Mouse (Mus musculus) adrenal gland, postnatal 4 days (tissue): ENCODE measurements around the gene Glod5. TPM values are rescaled to one million over a fixed set of nuclear protein-coding genes. Genes with fewer than 3 reads are reported as not detected.

Source experiments
- DNase-seq, 2 experiments: peaks; one replicate each; pipeline ENCODE4 v3.0.0; 2021 to 2022; ENCODE audit warnings: low spot score in 2 of 2, mixed read lengths in 2 of 2
- total RNA-seq, 2 experiments: library from RNA; stranded (reverse); gene quantifications; 2 replicates each; pipeline ENCODE4 v1.2.3; 2021

Gene Glod5
- total RNA-seq, 2 experiments from 2014 or later: 1.1 TPM; not detected in 1

GRCm38 (mm10) chrX:7968899-7969298, 49.4 kb downstream of the Glod5 start:
- DNase-seq: no peak

GRCm38 (mm10) chrX:7968226-7968625, 50.1 kb downstream of the Glod5 start:
- no peak for DNase-seq

GRCm38 (mm10) chrX:7967596-7968201, 50.6 kb downstream of the Glod5 start:
- DNase-seq: no peak

- DNase-seq: no peak
These were observed 52.1 kb downstream of the Glod5 start for GRCm38 (mm10) chrX:7966161-7966560.

- DNase-seq: no peak
These were observed 54.3 kb downstream of the Glod5 start for GRCm38 (mm10) chrX:7963829-7964626.

GRCm38 (mm10) chrX:7958868-7959267, 59.4 kb downstream of the Glod5 start:
- no peak for DNase-seq

Other genes starting within 250 kb of the Glod5 start
- gene Gripap1, start 228.7 kb downstream of the Glod5 start, total RNA-seq: 10 to 100 TPM; 52.0 to 64.8 TPM
- gene Kcnd1, start 196.2 kb downstream of the Glod5 start, total RNA-seq: 1 to 10 TPM; 2.2 to 3.6 TPM
- gene Otud5, start 177.1 kb downstream of the Glod5 start, total RNA-seq: 10 to 100 TPM; 73.4 to 86.3 TPM
- gene Pim2, start 140.2 kb downstream of the Glod5 start, total RNA-seq: 1 to 10 TPM; 8.1 to 9.5 TPM
- 10 to 100 TPM; 38.7 to 42.9 TPM for gene Slc35a2, start 134.5 kb downstream of the Glod5 start, total RNA-seq
- gene Pqbp1, start 119.2 kb downstream of the Glod5 start, total RNA-seq: 100 to 1,000 TPM; 108 to 111 TPM
- gene Timm17b, start 119.1 kb downstream of the Glod5 start, total RNA-seq: 100 to 1,000 TPM in 1 of 2 experiments, 10 to 100 TPM in 1; 95.7 to 101 TPM
- not detected for gene Gm10491, start 110.7 kb downstream of the Glod5 start, total RNA-seq
- not detected for gene Gm10490, start 109.0 kb downstream of the Glod5 start, total RNA-seq
- 10 to 100 TPM; 63.6 to 65.7 TPM for gene Pcsk1n, start 98.7 kb downstream of the Glod5 start, total RNA-seq
- not detected for gene Eras, start 89.9 kb downstream of the Glod5 start, total RNA-seq
- gene Hdac6, start 70.6 kb downstream of the Glod5 start, total RNA-seq: 10 to 100 TPM; 29.9 to 38.9 TPM
- 1 to 10 TPM; 2.0 to 3.4 TPM for gene Gata1, start 40.4 kb downstream of the Glod5 start, total RNA-seq
- gene Suv39h1, start 56.3 kb upstream of the Glod5 start, total RNA-seq: 10 to 100 TPM; 28.9 to 30.0 TPM
- 1 to 10 TPM; 3.1 to 3.3 TPM for gene Was, start 72.0 kb upstream of the Glod5 start, total RNA-seq
- gene Wdr13, start 114.4 kb upstream of the Glod5 start, total RNA-seq: 10 to 100 TPM; 68.3 to 76.5 TPM
- gene Rbm3, start 127.4 kb upstream of the Glod5 start, total RNA-seq: 100 to 1,000 TPM; 391 to 494 TPM
- gene Tbc1d25, start 157.7 kb upstream of the Glod5 start, total RNA-seq: 1 to 10 TPM; 7.6 to 8.2 TPM
- gene Ebp, start 175.0 kb upstream of the Glod5 start, total RNA-seq: 10 to 100 TPM; 42.7 to 47.8 TPM
- gene Porcn, start 188.0 kb upstream of the Glod5 start, total RNA-seq: 1 to 10 TPM; 7.6 to 8.0 TPM
- gene Ftsj1, start 233.9 kb upstream of the Glod5 start, total RNA-seq: 10 to 100 TPM; 18.5 to 21.3 TPM